Mouse (Mus musculus) thymus, postnatal 36 days (tissue): ENCODE results near the gene Dyrk2.
A peak's percentile ranks its signal among the peaks of the same experiment; 100 is the strongest.

Experiments
- DNase-seq, 2 experiments: peaks; one replicate each; pipeline ENCODE4 v3.0.0; 2022; ENCODE audit warnings: mixed read lengths in 2 of 2

Dyrk2 gene

DNA sequence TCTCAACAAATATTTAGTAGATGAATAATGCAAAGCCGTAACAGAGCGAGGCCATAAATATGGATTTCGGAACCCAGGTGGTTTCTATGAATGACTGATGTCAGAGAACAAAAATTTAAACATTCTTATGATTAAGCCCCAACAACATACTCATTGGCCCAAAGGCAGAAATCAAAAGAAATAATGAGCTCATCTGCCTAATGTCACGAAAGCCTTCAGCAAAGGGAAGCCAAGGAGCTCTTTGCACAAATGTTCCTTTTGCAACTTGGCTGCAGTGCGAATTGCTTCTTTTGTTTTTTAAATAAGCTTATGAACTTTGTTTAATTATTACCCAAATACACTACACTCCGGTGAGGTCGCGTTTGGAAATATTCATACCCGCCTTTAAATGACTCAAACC lies 29.4 kb downstream of the Dyrk2 start:
- DNase-seq, result no peak

DNA sequence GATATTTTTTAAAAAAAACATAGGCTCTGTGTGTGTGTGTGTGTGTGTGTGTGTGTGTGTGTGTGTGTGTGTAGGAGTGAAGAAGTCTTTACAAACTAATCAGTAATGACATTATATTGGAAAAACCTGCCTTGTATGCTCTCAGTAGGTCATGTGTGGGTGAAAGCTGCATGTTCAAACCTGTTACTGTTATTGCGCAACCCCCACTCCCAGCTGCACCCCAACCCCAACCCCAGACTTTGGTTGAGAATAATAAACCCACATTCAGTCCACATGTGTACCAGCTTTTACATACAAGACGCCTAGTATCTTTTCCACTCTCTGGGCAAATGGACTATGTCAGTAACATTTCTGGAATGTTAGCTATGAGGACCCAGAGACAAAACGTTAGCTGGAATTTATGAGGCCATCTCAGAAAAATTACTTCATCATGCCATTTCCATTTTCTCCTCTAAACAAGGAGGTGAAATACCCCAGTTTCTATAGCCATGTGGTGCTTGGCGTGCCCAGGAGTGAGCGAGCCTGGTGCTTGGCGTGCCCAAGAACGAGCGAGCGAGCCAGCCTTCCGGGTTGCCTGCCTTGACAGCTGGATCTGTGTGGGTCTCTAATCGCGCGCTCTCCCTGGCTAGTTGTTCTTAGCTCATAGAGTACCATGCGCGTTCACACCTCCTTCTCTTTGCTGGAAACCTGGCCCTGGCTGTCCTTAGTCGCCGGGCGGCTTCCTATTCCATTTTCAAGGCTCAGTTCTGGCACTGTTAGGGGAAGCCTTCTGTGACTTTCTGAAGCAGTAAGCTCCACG lies 30.5 kb downstream of the Dyrk2 start:
- no peak for DNase-seq

DNA sequence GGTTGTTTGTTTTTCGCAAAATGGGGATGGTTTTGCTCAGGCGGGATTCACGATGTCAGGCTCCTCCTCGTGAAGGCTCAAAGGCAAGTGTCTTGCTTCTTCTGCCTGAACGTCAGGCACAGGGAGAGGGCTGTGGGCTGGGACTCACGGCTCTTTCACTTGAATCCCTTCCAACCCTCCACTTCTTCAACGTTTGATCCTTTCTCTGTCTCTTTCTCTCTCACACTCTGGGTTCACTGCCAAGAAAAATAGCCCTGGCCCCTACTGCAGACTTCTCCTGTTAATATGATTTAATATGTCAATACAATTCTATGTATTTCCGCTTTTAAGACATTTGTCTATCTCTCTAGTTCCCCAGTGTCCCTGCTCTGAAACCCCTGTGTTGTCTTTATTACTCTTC lies 32.4 kb downstream of the Dyrk2 start:
- DNase-seq, result no peak

DNA sequence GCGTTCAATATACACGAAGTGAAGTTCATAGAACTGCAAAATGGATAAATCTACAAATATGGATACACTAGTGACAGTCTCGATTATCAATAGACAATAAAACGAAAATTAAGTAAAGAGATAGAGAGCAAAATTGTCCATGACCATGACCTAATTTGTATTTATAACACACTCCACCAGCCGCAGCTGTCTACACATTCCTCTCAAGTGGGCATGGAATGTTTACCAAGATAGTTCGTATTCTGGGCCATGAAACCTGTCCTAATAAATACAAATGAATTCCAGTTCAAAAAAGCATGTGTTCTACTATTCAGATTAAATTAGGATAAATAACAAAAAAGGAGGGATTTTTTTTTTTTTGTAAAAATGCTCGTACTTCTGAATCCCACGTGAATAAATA lies 38.8 kb downstream of the Dyrk2 start:
- no peak for DNase-seq

DNA sequence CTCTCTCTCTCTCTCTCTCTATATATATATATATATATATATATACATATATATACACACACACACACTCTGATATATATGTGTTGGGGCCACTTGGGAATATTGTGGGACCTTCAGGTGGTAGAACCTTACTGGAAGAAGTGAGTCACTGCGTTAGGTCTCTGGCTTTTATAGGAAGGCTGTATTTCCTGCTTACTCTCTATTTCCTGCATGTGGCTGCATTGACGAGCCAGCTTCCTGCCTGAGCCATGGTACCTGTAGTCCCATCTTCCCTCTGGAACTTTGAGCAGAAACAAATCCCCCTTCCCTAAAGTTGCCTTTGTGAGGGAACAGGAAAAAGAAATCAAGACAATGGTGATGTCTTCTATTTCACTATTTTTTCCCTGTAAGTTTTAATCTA lies 40.4 kb downstream of the Dyrk2 start:
- no peak for DNase-seq

DNA sequence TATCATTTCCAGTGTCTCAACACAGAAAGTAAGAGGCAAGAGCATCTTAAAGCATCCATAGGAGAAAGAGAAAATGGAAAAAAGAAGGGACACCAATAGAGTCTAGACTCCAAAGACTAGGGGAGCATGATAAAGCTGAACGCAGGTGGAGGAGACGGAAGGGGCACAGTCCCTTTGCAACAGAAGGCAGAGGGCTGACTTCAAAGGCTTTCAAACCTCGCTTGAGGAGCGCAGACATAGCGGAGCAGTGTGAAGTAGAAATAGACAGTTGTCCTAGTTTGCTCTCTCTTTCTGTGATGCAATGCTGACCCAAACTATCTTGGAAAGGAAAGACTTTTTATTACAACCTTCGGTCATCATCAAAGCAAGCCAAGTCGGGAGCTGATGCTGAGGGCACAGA lies 42.9 kb downstream of the Dyrk2 start:
- DNase-seq, result peak; percentile 45 to 68

DNA sequence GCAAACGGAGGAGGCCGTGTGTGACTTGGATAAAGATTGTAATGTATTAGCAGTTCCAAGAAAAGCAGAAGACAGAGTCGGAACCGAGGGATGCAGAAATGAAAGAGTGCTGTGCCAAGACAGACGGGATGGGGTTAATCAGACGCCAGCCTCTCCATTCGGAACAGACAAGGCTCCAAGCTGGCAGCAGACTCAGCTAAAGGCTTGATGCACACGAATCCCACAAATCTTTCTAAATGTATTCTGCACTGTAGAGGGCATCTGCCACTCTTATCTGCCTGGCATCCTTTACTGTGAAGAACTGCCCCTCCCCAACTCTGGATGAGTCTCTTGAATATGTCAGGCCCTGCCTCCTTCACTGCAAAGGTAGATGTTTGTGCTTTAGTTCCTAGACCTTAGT lies 45.2 kb downstream of the Dyrk2 start:
- DNase-seq, result no peak

DNA sequence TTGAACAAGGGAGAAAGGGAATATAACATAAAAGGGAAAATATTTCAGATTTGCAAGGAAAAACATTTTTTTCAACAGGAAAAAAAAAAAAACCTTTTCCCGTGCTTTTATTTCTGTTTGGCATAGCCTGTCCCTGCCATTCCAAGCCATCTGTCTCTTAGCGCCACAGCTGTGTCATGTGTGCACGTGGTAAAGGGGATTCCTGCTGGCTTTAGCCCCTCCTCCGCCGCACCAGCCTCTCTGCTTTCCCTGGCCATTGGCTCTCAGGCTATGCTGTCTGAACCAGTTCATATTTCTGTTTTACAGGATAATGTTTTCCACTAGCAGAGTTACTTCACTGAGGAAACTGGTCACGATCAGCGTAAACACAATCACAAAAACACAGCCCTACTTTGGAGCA lies 49.1 kb downstream of the Dyrk2 start:
- DNase-seq, result no peak

DNA sequence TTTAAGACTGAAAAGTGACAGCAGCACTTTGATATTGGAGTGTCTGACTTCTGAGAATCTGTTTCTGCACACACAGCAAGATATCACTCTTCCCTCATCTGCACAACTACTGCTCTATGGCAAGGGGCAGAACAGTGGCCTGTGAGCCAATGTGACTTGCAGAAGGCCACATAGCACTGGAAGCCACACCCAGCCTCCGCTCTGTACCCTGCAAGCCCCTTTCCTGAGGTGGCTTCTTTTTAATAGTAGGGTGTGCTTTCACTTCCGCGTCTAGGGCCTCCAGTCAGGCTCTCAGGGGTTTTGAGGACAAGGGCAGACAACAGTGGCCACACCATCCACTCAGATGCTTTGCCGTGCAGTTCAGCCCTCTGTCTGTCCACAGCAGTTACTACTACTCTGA lies 50.2 kb downstream of the Dyrk2 start:
- DNase-seq, result no peak

DNA sequence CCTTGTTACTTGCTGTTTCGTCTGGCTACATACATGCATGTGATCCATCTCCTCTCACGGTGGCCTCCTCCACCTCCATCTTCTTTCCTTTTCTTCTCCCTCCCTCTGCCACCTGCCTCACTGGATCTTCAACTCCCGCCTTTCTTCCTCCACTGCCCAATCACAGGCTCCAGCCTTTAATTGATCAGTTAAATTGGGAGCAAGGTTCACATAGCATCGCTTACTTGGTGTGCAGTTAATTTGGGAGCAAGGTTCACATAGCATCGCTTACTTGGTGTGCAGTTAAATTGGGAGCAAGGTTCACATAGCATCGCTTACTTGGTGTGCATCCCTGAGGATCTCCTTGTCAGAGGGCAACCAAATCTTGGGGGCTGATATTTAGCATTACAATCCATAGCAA lies 52.9 kb downstream of the Dyrk2 start:
- DNase-seq, result no peak

DNA sequence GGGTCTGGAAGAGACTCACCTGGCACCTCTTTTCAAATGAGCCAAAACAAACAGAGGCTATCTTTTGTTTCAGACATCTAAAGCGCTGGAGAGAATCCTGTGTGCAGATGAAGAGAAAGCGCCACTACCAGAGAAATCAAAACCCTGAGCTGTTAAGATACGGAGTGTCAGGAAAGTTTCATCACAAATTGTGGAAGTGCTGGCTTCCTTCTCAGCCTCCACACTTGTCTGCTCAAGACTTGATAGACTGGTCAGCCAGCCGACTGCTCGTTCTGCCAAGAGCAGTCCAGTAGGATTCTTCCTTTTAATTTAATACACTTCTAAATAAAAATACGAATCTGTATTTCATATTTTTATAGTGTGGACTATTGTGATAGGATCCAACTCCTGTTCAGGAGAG lies 58.1 kb downstream of the Dyrk2 start:
- no peak for DNase-seq

DNA sequence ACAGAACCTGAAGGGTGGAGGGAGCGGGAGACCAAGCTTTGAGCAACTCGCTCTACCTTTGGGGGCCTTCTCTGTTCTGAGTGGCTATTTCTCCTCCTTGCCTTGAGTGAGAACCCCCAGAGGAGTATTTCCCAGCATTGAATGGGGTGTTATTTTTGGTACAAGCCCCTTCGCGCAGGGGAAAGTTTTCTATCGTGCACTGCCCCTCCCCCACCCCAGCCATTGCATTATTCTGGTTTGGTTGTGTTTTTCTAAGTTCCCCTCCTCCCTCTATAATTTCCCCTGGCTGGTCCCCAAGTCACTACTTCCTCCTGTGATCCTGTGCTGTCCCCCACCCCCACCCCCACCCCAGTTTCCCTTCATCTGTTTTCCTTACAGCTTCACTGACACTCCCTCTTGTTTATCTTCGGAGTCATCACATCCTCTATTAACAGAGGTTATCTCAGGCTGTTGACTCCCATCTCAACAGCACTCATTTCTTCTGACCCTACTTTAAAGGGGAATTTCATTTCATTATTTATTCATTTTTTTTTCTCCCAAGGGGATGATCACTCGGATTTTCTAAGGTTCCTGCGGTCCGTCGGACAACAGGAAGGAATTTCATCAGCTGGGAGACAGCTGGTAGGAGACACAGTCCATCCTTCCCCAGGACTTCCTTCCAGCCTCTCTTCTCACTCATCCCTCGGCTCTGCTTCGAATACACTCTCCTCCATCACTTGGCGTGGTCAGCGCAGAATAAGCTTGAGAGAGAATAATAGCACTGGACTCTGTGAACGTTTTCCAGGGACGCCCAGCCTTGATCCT lies 58.9 kb downstream of the Dyrk2 start:
- no peak for DNase-seq
